Mouse (Mus musculus) central nervous system, embryonic 14 days (tissue): Measurements from ENCODE around the gene Ogfod3. TPM values are rescaled to one million over a fixed set of nuclear protein-coding genes. Genes with fewer than 3 reads are reported as not detected.

ENCODE experiments used
- polyA plus RNA-seq: library from polyadenylated mRNA; depleted of rRNA; stranded (reverse); fragments of >200 nt; gene quantifications from 2 replicates; pipeline ENCODE4 v1.2.3, GENCODE M21; 2012; rRNA removed

Gene Ogfod3
- 10.4 and 13.7 TPM in 2 replicates for polyA plus RNA-seq

GRCm38 (mm10) chr11:121204161-121205006 lies at the start of gene Ogfod3, which contains the start of gene Hexdc:
TSS of gene Ogfod3 (minus strand) at chr11:121204711.
TSS of gene Hexdc (plus strand) at chr11:121204433.

DNA sequence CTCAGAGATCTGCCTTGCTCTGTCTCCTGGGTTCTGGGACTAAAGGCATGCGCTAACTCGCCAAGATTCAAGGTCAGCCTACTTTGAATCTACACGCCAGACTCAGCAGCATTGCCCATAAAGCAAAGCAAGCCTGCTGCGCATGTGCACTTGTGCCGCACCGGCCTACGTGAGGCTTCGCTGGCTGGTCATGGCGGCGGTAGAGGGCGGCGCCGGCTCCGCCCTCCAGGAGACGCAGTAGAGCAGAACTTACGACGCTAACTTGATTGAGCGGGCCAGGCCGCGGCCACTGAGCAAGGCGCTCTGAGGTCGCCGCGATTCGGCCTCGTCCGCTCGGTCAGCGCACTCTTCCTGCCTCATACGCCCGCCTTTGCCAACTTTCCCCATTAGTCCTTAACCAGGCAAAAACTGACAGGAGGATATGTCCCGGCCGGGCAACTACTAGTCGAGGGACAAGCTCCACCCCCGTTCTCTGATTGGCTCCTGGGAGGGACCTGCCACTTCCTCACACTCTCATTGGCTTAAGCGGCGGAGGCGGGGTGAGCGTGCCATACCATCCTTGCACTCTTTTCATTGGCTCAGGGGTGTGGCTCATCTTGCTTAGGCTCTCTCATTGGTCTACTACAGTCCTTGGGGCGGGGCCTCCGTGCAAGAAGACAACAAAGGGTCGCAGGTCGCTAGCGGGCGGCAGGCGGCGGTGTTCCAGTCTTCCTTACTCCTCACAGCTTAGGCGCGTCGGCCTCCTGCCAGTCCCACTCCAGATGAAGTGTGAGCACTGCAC lies 32.2 kb upstream of the Ogfod3 start, which contains the start of gene Narf:
Gene Narf (plus strand): TSS at position 690 of the 781 bp plus-strand sequence.

DNA sequence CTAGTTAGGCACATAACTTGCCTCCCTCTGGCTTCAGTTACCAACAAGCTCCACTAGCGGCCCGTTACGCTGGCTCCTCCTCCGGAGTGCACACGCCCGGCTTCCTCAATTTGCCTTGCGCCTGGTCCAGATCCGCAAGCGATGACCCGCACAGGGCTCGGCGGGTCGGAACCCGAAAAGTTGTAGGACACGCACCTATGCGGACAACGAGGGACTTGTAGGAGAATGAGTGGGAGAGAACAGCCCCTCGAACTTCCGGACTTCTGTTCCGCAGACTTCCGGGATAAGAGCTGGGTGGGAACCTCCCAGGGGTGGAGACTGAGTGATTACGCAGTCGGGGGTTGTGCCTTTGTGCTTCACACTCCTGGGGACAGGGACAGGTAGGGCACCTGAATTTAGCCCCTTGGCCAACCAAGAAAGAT lies 24.5 kb upstream of the Ogfod3 start, which contains the start of gene Cybc1:
Gene Cybc1 (minus strand): TSS at position 305 of the 422 bp plus-strand sequence.

GRCm38 (mm10) chr11:121159971-121160370 lies 44.5 kb downstream of the Ogfod3 start, which contains the start of gene Uts2r:
TSS of gene Uts2r (plus strand) at chr11:121160271.

DNA sequence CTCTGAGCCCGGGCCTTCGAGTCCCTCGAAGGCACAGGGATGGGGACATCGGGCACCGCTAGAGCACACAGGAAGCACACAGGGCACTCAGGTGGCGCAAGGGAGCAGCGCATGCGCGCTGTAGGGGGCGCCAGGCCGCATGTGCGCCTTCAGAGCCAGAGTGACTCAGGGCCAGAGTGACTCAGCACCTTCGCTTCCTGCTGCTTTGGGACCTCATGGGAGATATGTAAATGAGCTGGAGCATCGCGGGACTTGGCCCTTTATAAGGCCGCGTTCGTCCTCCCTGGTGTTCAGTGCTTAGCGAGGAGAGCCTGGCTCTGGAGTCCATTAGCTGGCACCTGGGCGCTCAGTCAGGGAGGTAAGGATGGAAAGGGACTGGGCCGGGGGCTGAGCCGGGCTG lies 58.6 kb downstream of the Ogfod3 start, which contains the start of gene Tex19.1:
Gene Tex19.1 (plus strand): TSS at position 279 of the 400 bp plus-strand sequence.

Other genes starting within 250 kb of the Ogfod3 start
- gene Csnk1d, start 213.4 kb downstream of the Ogfod3 start, polyA plus RNA-seq, result 181 and 183 TPM in 2 replicates
- 0.07 and 0.33 TPM in 2 replicates for gene Cd7, start 165.3 kb downstream of the Ogfod3 start, polyA plus RNA-seq
- not detected in 2 replicates for gene Sectm1b, start 141.1 kb downstream of the Ogfod3 start, polyA plus RNA-seq
- 0.06 and 0.14 TPM in 2 replicates for gene Sectm1a, start 123.5 kb downstream of the Ogfod3 start, polyA plus RNA-seq
- not detected in 2 replicates for gene Tex19.2, start 86.0 kb downstream of the Ogfod3 start, polyA plus RNA-seq
- gene Tex19.1, start 58.6 kb downstream of the Ogfod3 start, polyA plus RNA-seq, result 0.04 TPM in 1 of 2 replicates, not detected in the other
- gene Uts2r, start 44.4 kb downstream of the Ogfod3 start, polyA plus RNA-seq, result 0.16 and 0.61 TPM in 2 replicates
- gene Hexdc, start 278 bp downstream of the Ogfod3 start, polyA plus RNA-seq, result 72.0 and 79.9 TPM in 2 replicates
- gene Cybc1, start 24.6 kb upstream of the Ogfod3 start, polyA plus RNA-seq, result 47.2 and 50.7 TPM in 2 replicates
- gene Narf, start 32.5 kb upstream of the Ogfod3 start, polyA plus RNA-seq, result 60.3 and 67.7 TPM in 2 replicates
- 59.4 and 70.2 TPM in 2 replicates for gene Foxk2, start 55.3 kb upstream of the Ogfod3 start, polyA plus RNA-seq
- 74.6 and 76.1 TPM in 2 replicates for gene Wdr45b, start 149.7 kb upstream of the Ogfod3 start, polyA plus RNA-seq
- gene Rab40b, start 183.5 kb upstream of the Ogfod3 start, polyA plus RNA-seq, result 5.3 and 7.1 TPM in 2 replicates
- 13.1 and 13.3 TPM in 2 replicates for gene Fn3krp, start 216.7 kb upstream of the Ogfod3 start, polyA plus RNA-seq
- 3.0 and 3.8 TPM in 2 replicates for gene Fn3k, start 230.2 kb upstream of the Ogfod3 start, polyA plus RNA-seq
- 65.8 and 69.2 TPM in 2 replicates for gene Tbcd, start 247.2 kb upstream of the Ogfod3 start, polyA plus RNA-seq